Mouse (Mus musculus) lung, embryonic 15.5 days (tissue): Measurements from ENCODE around the gene Tdgf1. TPM values are rescaled to one million over a fixed set of nuclear protein-coding genes. Genes with fewer than 3 reads are reported as not detected.

ENCODE experiments used
- microRNA-seq: library from miRNA; unstranded; fragments of <30 nt; microRNA quantifications from one replicate; pipeline ENCODE4, GENCODE M21; 2016
- polyA plus RNA-seq: library from polyadenylated mRNA; unstranded; fragments of >200 nt; fragmentation: Nextera tagmentation; extraction: Ambion mirVana; gene quantifications from 2 replicates; pipeline ENCODE4 v1.2.1, GENCODE M21; 2015

The Tdgf1 gene
- polyA plus RNA-seq, 1 experiment from 2014 or later = not detected

Small RNA genes lying within 50 kb of the gene (microRNA-seq; reads per million reads assigned to microRNA genes)
- gene Gm24269 = not detected

Other genes starting within 250 kb of the Tdgf1 start
- 19.8 and 68.6 TPM in 2 replicates for gene Myl3, start 204.3 kb downstream of the Tdgf1 start, polyA plus RNA-seq
- 78.8 and 79.7 TPM in 2 replicates for gene Pth1r, start 199.0 kb downstream of the Tdgf1 start, polyA plus RNA-seq
- gene Prss42, start 148.0 kb downstream of the Tdgf1 start, polyA plus RNA-seq = not detected in 2 replicates
- not detected in 2 replicates for gene Prss44, start 132.2 kb downstream of the Tdgf1 start, polyA plus RNA-seq
- gene Prss43, start 119.5 kb downstream of the Tdgf1 start, polyA plus RNA-seq = not detected in 2 replicates
- not detected in 2 replicates for gene Prss45, start 111.6 kb downstream of the Tdgf1 start, polyA plus RNA-seq
- gene Prss46, start 101.7 kb downstream of the Tdgf1 start, polyA plus RNA-seq = not detected in 2 replicates
- gene Prss50, start 88.2 kb downstream of the Tdgf1 start, polyA plus RNA-seq = 0.14 TPM in 1 of 2 replicates, not detected in the other
- 5.9 and 8.7 TPM in 2 replicates for gene Als2cl, start 66.3 kb downstream of the Tdgf1 start, polyA plus RNA-seq
- 1.1 and 1.3 TPM in 2 replicates for gene Tmie, start 66.0 kb downstream of the Tdgf1 start, polyA plus RNA-seq
- not detected in 2 replicates for gene Fam240a, start 29.3 kb downstream of the Tdgf1 start, polyA plus RNA-seq
- 0.19 and 0.45 TPM in 2 replicates for gene Lrrc2, start 5.4 kb upstream of the Tdgf1 start, polyA plus RNA-seq
- 1.1 TPM in 2 replicates for gene Rtp3, start 44.4 kb upstream of the Tdgf1 start, polyA plus RNA-seq
- gene Ltf, start 73.1 kb upstream of the Tdgf1 start, polyA plus RNA-seq = 1.5 and 2.7 TPM in 2 replicates
- 3.7 and 4.6 TPM in 2 replicates for gene Ccrl2, start 111.4 kb upstream of the Tdgf1 start, polyA plus RNA-seq
- gene Lrrfip2, start 171.4 kb upstream of the Tdgf1 start, polyA plus RNA-seq = 42.3 and 46.1 TPM in 2 replicates